Mouse (Mus musculus) liver, postnatal 0 days (tissue): Measurements from ENCODE around the gene Gm17018.

ENCODE experiments used
- CTCF ChIP-seq: sonication (generic); IDR thresholded peaks from 2 replicates; pipeline ENCODE4 v1.5.1; 2016; ENCODE audit warnings: antibody characterized with exemption, low read depth
- EP300 ChIP-seq: IDR thresholded peaks from 2 replicates; pipeline ENCODE4 v1.6.1; 2016; ENCODE audit warnings: antibody characterized with exemption, low read depth, mild to moderate bottlenecking

DNA sequence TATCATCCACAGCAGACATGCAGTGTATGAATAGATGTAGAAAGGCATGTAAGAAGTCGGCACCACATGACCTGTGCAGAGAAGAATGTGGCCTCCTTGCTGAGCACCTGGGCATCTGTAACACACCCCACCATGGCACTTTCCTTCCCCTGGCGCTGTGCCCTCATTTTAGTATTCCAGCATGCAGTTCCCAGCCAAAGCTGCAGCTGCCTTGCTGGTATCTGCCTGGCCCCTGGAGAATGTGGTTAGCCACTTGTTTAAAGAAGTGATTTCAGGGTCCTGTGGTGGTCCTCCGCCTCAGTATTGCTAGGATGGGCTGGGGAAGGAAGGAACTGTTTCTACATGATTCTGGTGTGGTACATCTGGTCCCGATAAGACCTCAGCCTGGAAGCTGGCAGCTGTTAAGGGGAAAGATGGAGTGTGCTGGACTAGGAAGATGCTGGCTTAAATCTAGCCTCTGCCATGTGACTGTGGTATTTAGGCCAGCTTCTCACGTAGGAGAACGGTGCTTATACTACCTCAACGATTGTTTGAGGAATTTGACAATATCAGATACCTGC lies 14.0 kb downstream of the Gm17018 start:
- TF ChIP-seq CTCF = no peak
- TF ChIP-seq EP300 = no peak
